Mouse (Mus musculus): ENCODE data around the gene Lin7b. TPM values are rescaled to one million over a fixed set of nuclear protein-coding genes. Genes with fewer than 3 reads are reported as not detected.

The Lin7b gene
- polyA plus RNA-seq, 1 experiment from 2014 or later = 0.89 TPM

DNA sequence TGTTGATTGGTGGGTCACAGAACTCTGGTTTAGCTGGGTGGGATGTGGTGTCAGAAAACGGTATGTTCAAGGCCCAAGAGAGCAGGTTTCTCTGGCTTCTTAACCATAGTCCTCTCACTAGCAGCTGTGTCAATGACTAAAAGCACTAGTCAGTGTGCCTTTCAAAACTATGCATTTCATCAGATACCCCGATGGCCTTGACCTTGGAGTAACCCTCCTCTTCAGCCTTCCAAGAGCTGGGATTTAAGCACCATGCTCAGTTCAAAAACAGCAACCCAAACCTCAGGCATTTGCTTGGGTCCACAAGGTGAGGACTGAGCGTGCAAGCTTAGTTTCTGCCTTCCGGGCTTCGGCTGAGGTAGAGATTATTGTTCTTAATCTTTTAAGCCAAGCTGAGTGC is 2.0 kb upstream of the Lin7b start:
- DNase-seq (ENCODE audit: low spot score) = no peak
- H3K4me3 ChIP-seq = no peak overlapping the region
- WGBS = 89% methylated on average over 5 of the region's 5 CpGs
- H3K9me3 ChIP-seq = no peaks in the 10 kb centered on the region
- peaks cover 54% of the 10 kb centered on the region for H3K36me3 ChIP-seq
- peaks cover 33% of the 10 kb centered on the region for H3K4me1 ChIP-seq (replicated peaks)
- peaks cover 30% of the 10 kb centered on the region for H3K27me3 ChIP-seq (ENCODE audit: insufficient read depth, poor library complexity, severe bottlenecking)
- H3K27ac ChIP-seq = no peak overlapping the region

- 9% methylated on average over 52 of the region's 52 CpGs for WGBS
- H3K9me3 ChIP-seq = no peaks in the 10 kb centered on the region
- DNase-seq (ENCODE audit: low spot score) = no peak
- peaks cover 45% of the 10 kb centered on the region for H3K27me3 ChIP-seq (ENCODE audit: insufficient read depth, poor library complexity, severe bottlenecking)
- peak overlapping the region; percentile 63 for H3K4me3 ChIP-seq
- peak overlapping the region; percentile 59; the same call in 1 of the 2 replicates for H3K27ac ChIP-seq
- peaks cover 49% of the 10 kb centered on the region for H3K4me1 ChIP-seq (replicated peaks)
- peaks cover 31% of the 10 kb centered on the region for H3K36me3 ChIP-seq
Observed at GRCm38 (mm10) chr7:45369836-45370474, 428 bp downstream of the Lin7b start.

- Histone ChIP-seq H3K4me3 (no peak overlapping the region), H3K27me3 (ENCODE audit: insufficient read depth, poor library complexity, severe bottlenecking) (peaks cover 53% of the 10 kb centered on the region), H3K4me1 (replicated peaks) (peaks cover 49% of the 10 kb centered on the region), H3K9me3 (no peaks in the 10 kb centered on the region), H3K36me3 (peaks cover 23% of the 10 kb centered on the region), H3K27ac (no peak overlapping the region)
- 78% methylated on average over 16 of the region's 16 CpGs for WGBS
- DNase-seq (ENCODE audit: low spot score) = no peak
Observed at GRCm38 (mm10) chr7:45369022-45369745, 1.2 kb downstream of the Lin7b start.

DNA sequence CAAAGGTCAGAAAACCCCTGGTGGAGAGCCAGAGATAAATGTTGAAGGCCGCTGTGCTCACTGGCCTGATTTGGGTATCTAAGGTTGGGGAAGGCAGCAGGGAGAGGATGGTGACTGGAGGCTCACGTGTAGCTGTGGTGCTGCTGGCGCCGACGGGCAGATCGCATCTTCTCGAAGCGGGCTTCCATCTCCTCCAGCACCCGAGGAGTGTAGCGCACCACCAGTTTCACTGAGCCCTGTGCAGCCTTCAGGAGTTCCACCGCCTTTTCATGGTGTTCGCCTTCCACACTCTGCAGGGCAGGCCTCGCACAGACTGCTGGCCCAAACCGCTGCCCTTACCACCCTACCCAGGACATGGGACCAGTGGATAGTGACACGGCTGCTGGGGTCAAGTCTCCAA is 2.2 kb downstream of the Lin7b start:
- Histone ChIP-seq H3K4me3 (peak overlapping the region; percentile 85), H3K27me3 (ENCODE audit: insufficient read depth, poor library complexity, severe bottlenecking) (peaks cover 63% of the 10 kb centered on the region), H3K36me3 (peaks cover 13% of the 10 kb centered on the region), H3K27ac (peak overlapping the region; percentile 88), H3K9me3 (no peaks in the 10 kb centered on the region), H3K4me1 (replicated peaks) (peaks cover 49% of the 10 kb centered on the region)
- WGBS = 79% methylated on average over 15 of the region's 15 CpGs
- DNase-seq (ENCODE audit: low spot score) = no peak

DNA sequence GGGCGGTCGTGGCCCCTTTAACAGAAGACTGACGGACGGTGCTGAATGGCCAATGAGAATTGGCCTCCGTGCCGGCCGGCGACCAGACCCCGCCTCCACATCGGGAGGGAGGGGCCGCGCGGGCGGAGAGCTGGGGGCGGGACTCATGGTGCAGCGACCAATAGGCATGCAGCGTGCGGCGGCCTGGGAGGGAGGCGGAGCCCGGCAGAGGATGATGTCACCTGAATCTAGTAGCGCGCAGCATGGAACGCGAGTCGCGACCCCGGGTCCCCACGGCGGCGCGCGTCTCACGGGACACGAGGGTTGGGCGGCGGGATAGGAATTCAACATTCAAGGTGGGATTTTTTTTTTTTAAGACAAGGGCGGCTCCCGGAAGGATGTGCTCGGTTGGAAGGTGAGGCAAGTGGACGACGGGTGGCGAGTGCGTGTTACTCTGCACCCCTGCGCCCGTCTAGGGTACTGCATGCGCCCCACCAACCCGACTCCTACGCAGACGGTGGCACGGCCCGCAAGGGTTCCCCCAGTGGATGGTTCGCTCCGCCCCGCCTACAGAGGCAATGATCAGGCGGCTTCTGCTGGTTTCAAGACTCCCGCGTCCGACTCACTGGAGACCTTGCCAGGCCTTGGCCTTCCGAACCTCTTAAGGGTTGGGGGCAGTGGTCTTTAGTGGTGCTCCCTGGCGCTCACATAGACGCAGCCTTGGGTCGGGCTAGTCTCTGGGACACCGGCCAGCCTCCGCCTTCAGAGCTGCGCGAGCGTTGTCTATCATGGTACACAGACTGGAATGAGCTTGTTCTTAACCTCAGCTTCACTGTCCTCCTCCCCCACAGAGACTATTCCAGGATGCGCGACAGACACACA is 3.1 kb downstream of the Lin7b start:
- H3K4me1 ChIP-seq (replicated peaks) = peaks cover 57% of the 10 kb centered on the region
- peaks cover 4% of the 10 kb centered on the region for H3K36me3 ChIP-seq
- H3K27me3 ChIP-seq (ENCODE audit: insufficient read depth, poor library complexity, severe bottlenecking) = peaks cover 72% of the 10 kb centered on the region
- under 1% methylated on average over 70 of the region's 70 CpGs for whole genome bisulfite sequencing
- DNase-seq (ENCODE audit: low spot score) = peak; percentile 98
- H3K27ac ChIP-seq = peak overlapping the region; percentile 88
- peak overlapping the region; percentile 85 for H3K4me3 ChIP-seq
- H3K9me3 ChIP-seq = no peaks in the 10 kb centered on the region

DNA sequence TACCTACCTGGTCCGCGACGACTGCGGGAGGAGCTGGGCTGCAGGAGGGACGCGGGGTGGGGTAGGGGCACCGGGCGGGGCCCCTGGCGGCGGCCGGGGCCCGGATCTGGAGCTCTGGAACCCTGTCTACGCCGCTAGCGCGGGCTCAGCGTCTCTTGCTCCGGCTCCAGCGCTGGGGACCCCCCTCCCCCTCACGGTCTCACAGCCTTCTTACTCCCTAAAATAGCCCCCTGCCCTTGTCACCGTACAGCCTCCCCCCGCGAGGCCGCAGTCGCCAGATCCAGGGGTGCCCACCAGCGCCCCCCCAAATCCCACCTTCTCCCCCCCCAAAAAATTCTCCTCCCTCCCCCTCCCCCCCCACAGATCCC is 3.7 kb downstream of the Lin7b start, which contains the start of gene Ppfia3:
Gene Ppfia3 (minus strand): TSS at position 368 of the 368 bp plus-strand sequence.
- no peaks in the 10 kb centered on the region for H3K36me3 ChIP-seq
- no peaks in the 10 kb centered on the region for H3K9me3 ChIP-seq
- H3K4me1 ChIP-seq (replicated peaks) = peaks cover 62% of the 10 kb centered on the region
- H3K27me3 ChIP-seq (ENCODE audit: insufficient read depth, poor library complexity, severe bottlenecking) = peaks cover 78% of the 10 kb centered on the region
- under 1% methylated on average over 26 of the region's 26 CpGs for WGBS
- H3K4me3 ChIP-seq = peak within 1 kb of the TSS; percentile 85
- no peak for DNase-seq (ENCODE audit: low spot score)
- peak within 1 kb of the TSS; percentile 88 for H3K27ac ChIP-seq

- 4% methylated on average over 35 of the region's 35 CpGs for WGBS
- Histone ChIP-seq H3K27ac (peak overlapping the region; percentile 88), H3K36me3 (no peaks in the 10 kb centered on the region), H3K27me3 (ENCODE audit: insufficient read depth, poor library complexity, severe bottlenecking) (peaks cover 85% of the 10 kb centered on the region), H3K9me3 (no peaks in the 10 kb centered on the region), H3K4me3 (peak overlapping the region; percentile 85), H3K4me1 (replicated peaks) (peaks cover 62% of the 10 kb centered on the region)
- peak; percentile 60 for DNase-seq (ENCODE audit: low spot score)
Observed at GRCm38 (mm10) chr7:45365742-45366651, 4.4 kb downstream of the Lin7b start.

DNA sequence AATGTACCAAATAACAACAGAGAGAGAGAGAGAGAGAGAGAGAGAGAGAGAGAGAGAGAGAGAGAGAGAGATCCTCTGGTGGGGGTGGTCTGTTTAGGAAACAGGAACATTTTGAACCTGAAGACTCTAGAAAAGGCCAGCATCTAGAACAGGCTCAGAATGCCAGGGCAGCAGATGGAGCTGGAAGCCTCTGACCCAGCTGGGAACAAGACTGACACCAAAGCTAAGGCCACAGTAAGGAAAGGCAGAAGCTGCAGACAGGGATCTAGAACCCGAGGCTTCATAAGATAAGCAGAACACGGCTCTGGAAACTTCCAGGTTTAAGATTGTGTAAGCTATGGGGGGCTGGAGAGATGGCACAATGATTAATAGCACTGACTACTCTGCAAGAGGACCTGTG is 6.4 kb downstream of the Lin7b start:
- H3K4me1 ChIP-seq (replicated peaks) = peaks cover 48% of the 10 kb centered on the region

GRCm38 (mm10) chr7:45362801-45363200 is 7.6 kb downstream of the Lin7b start:
- Histone ChIP-seq H3K4me1 (replicated peaks) (peaks cover 42% of the 10 kb centered on the region), H3K4me3 (peak overlapping the region; percentile 64), H3K9me3 (no peaks in the 10 kb centered on the region), H3K27me3 (ENCODE audit: insufficient read depth, poor library complexity, severe bottlenecking) (peaks cover 71% of the 10 kb centered on the region), H3K27ac (no peak overlapping the region), H3K36me3 (peaks cover 2% of the 10 kb centered on the region)
- 4% methylated on average over 13 of the region's 13 CpGs for WGBS
- peak; percentile 46 for DNase-seq (ENCODE audit: low spot score)

More for the DNA sequence above, 6.4 kb downstream of the Lin7b start:
- Histone ChIP-seq H3K36me3 (no peaks in the 10 kb centered on the region; the same call in 1 of the 2 replicates), H3K27me3 (ENCODE audit: insufficient read depth, poor library complexity, severe bottlenecking) (peaks cover 83% of the 10 kb centered on the region), H3K9me3 (no peaks in the 10 kb centered on the region), H3K4me3 (no peak overlapping the region), H3K27ac (no peak overlapping the region)
- DNase-seq (ENCODE audit: low spot score) = no peak
- 87% methylated on average over 2 of the region's 2 CpGs for WGBS

- H3K36me3 ChIP-seq = peaks cover 15% of the 10 kb centered on the region
- peaks cover 67% of the 10 kb centered on the region for H3K27me3 ChIP-seq (ENCODE audit: insufficient read depth, poor library complexity, severe bottlenecking)
- peak overlapping the region; percentile 85 for H3K27ac ChIP-seq
- no peaks in the 10 kb centered on the region for H3K9me3 ChIP-seq
- H3K4me1 ChIP-seq (replicated peaks) = peaks cover 33% of the 10 kb centered on the region
- peak overlapping the region; percentile 64 for H3K4me3 ChIP-seq
- under 1% methylated on average over 43 of the region's 43 CpGs for WGBS
- peak; percentile 91 for DNase-seq (ENCODE audit: low spot score)
Observed at GRCm38 (mm10) chr7:45361243-45361804, 9.1 kb downstream of the Lin7b start.

- 53% methylated on average over 18 of the region's 18 CpGs for WGBS
- peaks cover 29% of the 10 kb centered on the region for H3K4me1 ChIP-seq (replicated peaks)
- peaks cover 67% of the 10 kb centered on the region for H3K27me3 ChIP-seq (ENCODE audit: insufficient read depth, poor library complexity, severe bottlenecking)
Observed at GRCm38 (mm10) chr7:45360404-45361125, 9.8 kb downstream of the Lin7b start.

More at GRCm38 (mm10) chr7:45360404-45361125, 9.8 kb downstream of the Lin7b start:
- Histone ChIP-seq H3K4me3 (peak overlapping the region; percentile 64; the same call in 1 of the 2 replicates), H3K9me3 (no peaks in the 10 kb centered on the region), H3K27ac (no peak overlapping the region), H3K36me3 (peaks cover 21% of the 10 kb centered on the region)
- no peak for DNase-seq (ENCODE audit: low spot score)
